Mouse (Mus musculus): ENCODE results near the gene Alad. TPM values are rescaled to one million over a fixed set of nuclear protein-coding genes. Genes with fewer than 3 reads are reported as not detected.

Gene Alad
- polyA plus RNA-seq, 1 experiment from 2014 or later: 75.2 TPM

- no peaks in the 10 kb centered on the region for H3K9me3 ChIP-seq (ENCODE audit: control insufficient read depth, low read length)
- WGBS: 91% methylated on average over 2 of the region's 2 CpGs
- DNase-seq (ENCODE audit: low spot score) (no peak), ATAC-seq (ENCODE audit: low FRiP score) (no peak)
- no peak overlapping the region for H3K27ac ChIP-seq
- peak overlapping the region; percentile 58; the same call in 1 of the 2 replicates for H3K4me2 ChIP-seq (replicated peaks)
- 0 out of 2 replicates have a peak, but pooled peaks cover 7% of the 10 kb centered on the region for H3K36me3 ChIP-seq (replicated peaks; ENCODE audit: control insufficient read depth, insufficient read depth)
- no peaks in the 10 kb centered on the region for H3K27me3 ChIP-seq (ENCODE audit: control insufficient read depth, insufficient read depth, low read length)
- no peak overlapping the region for H3K9ac ChIP-seq
- no peak overlapping the region; the same call in 1 of the 2 replicates for H3K4me3 ChIP-seq (replicated peaks; ENCODE audit: low read length)
- peaks cover 25% of the 10 kb centered on the region for H3K4me1 ChIP-seq (replicated peaks; ENCODE audit: control insufficient read depth, insufficient read depth, low read length)
These were observed 1.2 kb upstream of the Alad start for GRCm38 (mm10) chr4:62520892-62521400.

GRCm38 (mm10) chr4:62519122-62519848 lies 433 bp downstream of the Alad start:
- Histone ChIP-seq H3K4me3 (replicated peaks; ENCODE audit: low read length) (peak overlapping the region; percentile 70), H3K9ac (peak overlapping the region; percentile 69), H3K4me1 (replicated peaks; ENCODE audit: control insufficient read depth, insufficient read depth, low read length) (peaks cover 23% of the 10 kb centered on the region), H3K27ac (peak overlapping the region; percentile 75), H3K4me2 (replicated peaks) (peak overlapping the region; percentile 58), H3K36me3 (replicated peaks; ENCODE audit: control insufficient read depth, insufficient read depth) (0 out of 2 replicates have a peak, but pooled peaks cover 7% of the 10 kb centered on the region), H3K27me3 (ENCODE audit: control insufficient read depth, insufficient read depth, low read length) (no peaks in the 10 kb centered on the region), H3K9me3 (ENCODE audit: control insufficient read depth, low read length) (no peaks in the 10 kb centered on the region)
- ATAC-seq (ENCODE audit: low FRiP score): peak; percentile 82
- 4% methylated on average over 26 of the region's 26 CpGs for WGBS
- no peak for DNase-seq (ENCODE audit: low spot score)

GRCm38 (mm10) chr4:62518416-62519121 lies 1.1 kb downstream of the Alad start:
- no peak for ATAC-seq (ENCODE audit: low FRiP score)
- H3K4me3 ChIP-seq (replicated peaks; ENCODE audit: low read length): peak overlapping the region; percentile 70
- peak overlapping the region; percentile 69 for H3K9ac ChIP-seq
- H3K27ac ChIP-seq: peak overlapping the region; percentile 75; the same call in 1 of the 2 replicates
- peaks cover 18% of the 10 kb centered on the region for H3K4me1 ChIP-seq (replicated peaks; ENCODE audit: control insufficient read depth, insufficient read depth, low read length)
- H3K4me2 ChIP-seq (replicated peaks): peak overlapping the region; percentile 58
- no peaks in the 10 kb centered on the region for H3K9me3 ChIP-seq (ENCODE audit: control insufficient read depth, low read length)
- H3K27me3 ChIP-seq (ENCODE audit: control insufficient read depth, insufficient read depth, low read length): no peaks in the 10 kb centered on the region
- DNase-seq (ENCODE audit: low spot score): no peak
- 60% methylated on average over 13 of the region's 13 CpGs for WGBS
- H3K36me3 ChIP-seq (replicated peaks; ENCODE audit: control insufficient read depth, insufficient read depth): peaks cover 12% of the 10 kb centered on the region

- H3K4me1 ChIP-seq (replicated peaks; ENCODE audit: control insufficient read depth, insufficient read depth, low read length): peaks cover 18% of the 10 kb centered on the region
- peaks cover 16% of the 10 kb centered on the region for H3K36me3 ChIP-seq (replicated peaks; ENCODE audit: control insufficient read depth, insufficient read depth)
- no peaks in the 10 kb centered on the region for H3K27me3 ChIP-seq (ENCODE audit: control insufficient read depth, insufficient read depth, low read length)
- H3K9ac ChIP-seq: no peak overlapping the region
- H3K27ac ChIP-seq: no peak overlapping the region
- peak overlapping the region; percentile 58; the same call in 1 of the 2 replicates for H3K4me2 ChIP-seq (replicated peaks)
- no peak for ATAC-seq (ENCODE audit: low FRiP score)
- WGBS: 88% methylated on average over 10 of the region's 10 CpGs
- no peak overlapping the region for H3K4me3 ChIP-seq (replicated peaks; ENCODE audit: low read length)
- DNase-seq (ENCODE audit: low spot score): no peak
- no peaks in the 10 kb centered on the region for H3K9me3 ChIP-seq (ENCODE audit: control insufficient read depth, low read length)
These were observed 1.9 kb downstream of the Alad start for GRCm38 (mm10) chr4:62517538-62518415.

- Histone ChIP-seq H3K4me2 (replicated peaks) (no peak overlapping the region), H3K27me3 (ENCODE audit: control insufficient read depth, insufficient read depth, low read length) (no peaks in the 10 kb centered on the region), H3K4me3 (replicated peaks; ENCODE audit: low read length) (no peak overlapping the region), H3K4me1 (replicated peaks; ENCODE audit: control insufficient read depth, insufficient read depth, low read length) (peaks cover 18% of the 10 kb centered on the region), H3K9ac (no peak overlapping the region), H3K9me3 (ENCODE audit: control insufficient read depth, low read length) (no peaks in the 10 kb centered on the region), H3K27ac (no peak overlapping the region), H3K36me3 (replicated peaks; ENCODE audit: control insufficient read depth, insufficient read depth) (peaks cover 20% of the 10 kb centered on the region)
- no peak for ATAC-seq (ENCODE audit: low FRiP score)
- no peak for DNase-seq (ENCODE audit: low spot score)
- WGBS: 92% methylated on average over 8 of the region's 8 CpGs
These were observed 2.7 kb downstream of the Alad start for GRCm38 (mm10) chr4:62517046-62517445.

- no peaks in the 10 kb centered on the region for H3K9me3 ChIP-seq (ENCODE audit: control insufficient read depth, low read length)
- DNase-seq (ENCODE audit: low spot score): no peak
- no peak overlapping the region for H3K9ac ChIP-seq
- H3K27me3 ChIP-seq (ENCODE audit: control insufficient read depth, insufficient read depth, low read length): no peaks in the 10 kb centered on the region
- peaks cover 24% of the 10 kb centered on the region for H3K36me3 ChIP-seq (replicated peaks; ENCODE audit: control insufficient read depth, insufficient read depth)
- no peak overlapping the region for H3K4me2 ChIP-seq (replicated peaks)
- H3K4me3 ChIP-seq (replicated peaks; ENCODE audit: low read length): no peak overlapping the region
- peaks cover 18% of the 10 kb centered on the region for H3K4me1 ChIP-seq (replicated peaks; ENCODE audit: control insufficient read depth, insufficient read depth, low read length)
- 90% methylated on average over 1 of the region's 1 CpGs for WGBS
- no peak overlapping the region for H3K27ac ChIP-seq
- no peak for ATAC-seq (ENCODE audit: low FRiP score)
These were observed 3.1 kb downstream of the Alad start for GRCm38 (mm10) chr4:62516579-62516978.

GRCm38 (mm10) chr4:62516079-62516478 lies 3.6 kb downstream of the Alad start:
- 42% methylated on average over 2 of the region's 2 CpGs for WGBS
- Histone ChIP-seq H3K27me3 (ENCODE audit: control insufficient read depth, insufficient read depth, low read length) (no peaks in the 10 kb centered on the region), H3K4me2 (replicated peaks) (no peak overlapping the region), H3K9me3 (ENCODE audit: control insufficient read depth, low read length) (no peaks in the 10 kb centered on the region), H3K4me1 (replicated peaks; ENCODE audit: control insufficient read depth, insufficient read depth, low read length) (peaks cover 18% of the 10 kb centered on the region), H3K4me3 (replicated peaks; ENCODE audit: low read length) (no peak overlapping the region), H3K36me3 (replicated peaks; ENCODE audit: control insufficient read depth, insufficient read depth) (peaks cover 29% of the 10 kb centered on the region), H3K27ac (no peak overlapping the region), H3K9ac (no peak overlapping the region)
- DNase-seq (ENCODE audit: low spot score) (no peak), ATAC-seq (ENCODE audit: low FRiP score) (no peak)

- Histone ChIP-seq H3K4me2 (replicated peaks) (no peak overlapping the region), H3K36me3 (replicated peaks; ENCODE audit: control insufficient read depth, insufficient read depth) (peaks cover 35% of the 10 kb centered on the region), H3K9me3 (ENCODE audit: control insufficient read depth, low read length) (no peaks in the 10 kb centered on the region), H3K9ac (no peak overlapping the region), H3K4me1 (replicated peaks; ENCODE audit: control insufficient read depth, insufficient read depth, low read length) (peaks cover 15% of the 10 kb centered on the region), H3K27me3 (ENCODE audit: control insufficient read depth, insufficient read depth, low read length) (no peaks in the 10 kb centered on the region), H3K4me3 (replicated peaks; ENCODE audit: low read length) (no peak overlapping the region), H3K27ac (no peak overlapping the region)
- WGBS: 86% methylated on average over 3 of the region's 3 CpGs
- ATAC-seq (ENCODE audit: low FRiP score): no peak
- DNase-seq (ENCODE audit: low spot score): no peak
These were observed 4.2 kb downstream of the Alad start for GRCm38 (mm10) chr4:62515490-62515889.
